Mouse (Mus musculus) heart, embryonic 15.5 days (tissue): Measurements from ENCODE around the gene Hbq1b. TPM values are rescaled to one million over a fixed set of nuclear protein-coding genes. Genes with fewer than 3 reads are reported as not detected.

Source experiments
- ATAC-seq: fragments of 200-750 bp; cut with Nextera tagmentation; replicated peaks from 2 replicates; pipeline ENCODE4 v1.8.0; 2017; ENCODE audit warnings: low read depth, moderate TSS enrichment; ENCODE audit not compliant: insufficient number of reproducible peaks, insufficient read depth, low FRiP score
- H3K27ac ChIP-seq: fragments of 300-500 bp; sonication (generic); 2 replicates; pipeline ENCODE4 v1.5.1; 2015; ENCODE audit warnings: mild to moderate bottlenecking, inconsistent platforms
- H3K27me3 ChIP-seq: fragments of 300-500 bp; sonication (generic); 2 replicates; pipeline ENCODE4 v1.6.1; 2015; ENCODE audit warnings: inconsistent platforms
- H3K36me3 ChIP-seq: fragments of 300-500 bp; sonication (generic); 2 replicates; pipeline ENCODE4 v1.6.1; 2015; ENCODE audit warnings: mild to moderate bottlenecking, inconsistent platforms
- H3K4me1 ChIP-seq: fragments of 300-500 bp; sonication (generic); replicated peaks from 2 replicates; pipeline ENCODE4 v1.6.1; 2015; ENCODE audit warnings: inconsistent platforms
- H3K4me2 ChIP-seq: fragments of 300-500 bp; sonication (generic); 2 replicates; pipeline ENCODE4 v1.6.1; 2015; ENCODE audit warnings: inconsistent platforms, mild to moderate bottlenecking, moderate library complexity
- H3K4me3 ChIP-seq: fragments of 300-500 bp; sonication (generic); 2 replicates; pipeline ENCODE4 v1.5.1; 2015; ENCODE audit warnings: mild to moderate bottlenecking, inconsistent platforms
- H3K9ac ChIP-seq: fragments of 300-500 bp; sonication (generic); 2 replicates; pipeline ENCODE4 v1.6.1; 2015; ENCODE audit warnings: mild to moderate bottlenecking, inconsistent platforms
- H3K9me3 ChIP-seq: fragments of 300-500 bp; sonication (generic); replicated peaks from 2 replicates; pipeline ENCODE4 v1.6.1; 2016; ENCODE audit warnings: inconsistent platforms
- WGBS: fragments of 180-500 bp; shearing (Covaris S2); methylation state at CpG from one replicate; pipeline ENCODE4 v1.1.7; 2015; ENCODE audit warnings: mixed read lengths; 5-methylcytosine and 5-hydroxymethylcytosine counted together
- polyA plus RNA-seq: library from polyadenylated mRNA; unstranded; fragments of >200 nt; fragmentation: Nextera tagmentation; extraction: Ambion mirVana; gene quantifications from 2 replicates; pipeline ENCODE4 v1.2.1, GENCODE M21; 2015

Gene Hbq1b
- polyA plus RNA-seq, 1 experiment from 2014 or later, result 3.1 TPM

DNA sequence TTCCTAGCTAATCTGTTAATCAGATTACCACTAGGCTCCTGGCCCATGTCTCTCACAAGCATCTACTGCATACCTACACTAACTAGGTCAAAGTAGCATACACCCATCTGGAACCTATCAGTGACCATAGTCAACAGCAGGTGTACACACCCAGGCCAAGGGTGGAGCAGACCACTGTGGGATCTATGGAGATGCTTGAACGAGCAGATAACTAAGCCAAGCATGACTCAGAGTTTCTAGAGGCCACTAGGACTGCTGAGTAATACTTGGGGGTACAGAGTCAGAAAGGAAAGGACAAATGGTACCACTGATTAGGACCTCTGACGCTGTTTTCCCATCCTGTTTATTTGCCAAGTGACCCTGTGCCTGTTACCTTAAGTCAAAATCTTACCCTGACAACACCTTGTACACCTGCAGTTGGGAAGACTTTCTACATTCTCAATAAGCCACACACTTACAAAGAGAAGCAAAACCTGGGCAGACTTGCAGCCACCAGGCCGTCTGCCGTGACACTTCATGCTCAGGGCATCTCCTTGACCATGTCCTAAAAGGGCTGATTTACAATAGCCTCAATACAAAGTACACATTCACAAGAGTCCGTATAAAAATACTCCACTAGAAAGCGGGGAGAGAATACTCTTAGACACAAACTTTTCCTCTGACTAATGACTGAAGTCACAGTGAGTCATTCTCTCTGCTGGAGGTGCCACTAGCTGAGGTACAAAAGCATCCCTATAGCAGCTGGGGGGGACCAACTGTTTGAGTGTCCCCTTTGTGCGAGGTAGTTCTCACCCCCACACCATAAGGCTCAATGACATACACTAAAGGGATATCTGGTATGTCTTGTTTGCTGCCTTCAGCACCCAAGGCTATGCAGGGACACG lies 35.6 kb upstream of the Hbq1b start:
- WGBS, result 83% methylated on average over 8 of the region's 8 CpGs
- Histone ChIP-seq H3K27ac (no peak overlapping the region), H3K36me3 (peaks cover 26% of the 10 kb centered on the region; the same call in 1 of the 2 replicates), H3K27me3 (no peaks in the 10 kb centered on the region), H3K9ac (no peak overlapping the region), H3K4me2 (no peak overlapping the region), H3K4me1 (no peaks in the 10 kb centered on the region), H3K4me3 (no peak overlapping the region), H3K9me3 (no peaks in the 10 kb centered on the region)
- ATAC-seq, result no peak

GRCm38 (mm10) chr11:32253121-32253520 lies 33.6 kb upstream of the Hbq1b start:
- Histone ChIP-seq H3K36me3 (peaks cover 22% of the 10 kb centered on the region; the same call in 1 of the 2 replicates), H3K27ac (no peak overlapping the region), H3K27me3 (no peaks in the 10 kb centered on the region), H3K4me3 (no peak overlapping the region), H3K4me1 (no peaks in the 10 kb centered on the region), H3K9ac (no peak overlapping the region), H3K9me3 (no peaks in the 10 kb centered on the region), H3K4me2 (no peak overlapping the region)
- no peak for ATAC-seq
- 95% methylated on average over 1 of the region's 1 CpGs for WGBS

- Histone ChIP-seq H3K27ac (no peak overlapping the region), H3K36me3 (peaks cover 13% of the 10 kb centered on the region; the same call in 1 of the 2 replicates)
Measured at GRCm38 (mm10) chr11:32256146-32256545, 30.6 kb upstream of the Hbq1b start.

DNA sequence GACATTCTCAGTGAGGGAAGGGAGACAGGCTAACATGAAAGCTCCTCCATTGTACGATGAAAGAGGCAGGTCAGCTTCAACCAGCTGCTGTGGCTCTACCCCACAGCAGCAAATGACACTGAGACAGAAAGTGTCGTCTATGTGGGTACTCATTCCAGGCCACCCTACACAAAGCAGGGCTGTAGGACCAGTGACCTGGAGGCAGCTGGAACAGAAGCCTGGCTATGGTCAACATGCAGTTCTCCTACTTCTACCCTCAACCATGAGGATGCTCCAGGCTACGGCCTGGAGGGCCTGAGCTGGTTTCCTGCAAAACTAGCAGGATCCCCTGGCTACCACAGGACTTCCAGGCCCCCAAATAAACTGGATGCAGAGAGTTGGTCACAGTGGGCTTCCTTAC lies 30.2 kb upstream of the Hbq1b start:
- Histone ChIP-seq H3K27ac (no peak overlapping the region), H3K4me2 (no peak overlapping the region), H3K27me3 (no peaks in the 10 kb centered on the region), H3K9ac (no peak overlapping the region), H3K36me3 (peaks cover 13% of the 10 kb centered on the region; the same call in 1 of the 2 replicates), H3K9me3 (no peaks in the 10 kb centered on the region), H3K4me3 (no peak overlapping the region), H3K4me1 (no peaks in the 10 kb centered on the region)
- no peak for ATAC-seq
- WGBS, result 87% methylated on average over 3 of the region's 3 CpGs

More at GRCm38 (mm10) chr11:32256146-32256545, 30.6 kb upstream of the Hbq1b start:
- Histone ChIP-seq H3K4me3 (no peak overlapping the region), H3K9me3 (no peaks in the 10 kb centered on the region), H3K4me1 (no peaks in the 10 kb centered on the region), H3K4me2 (no peak overlapping the region), H3K9ac (no peak overlapping the region), H3K27me3 (no peaks in the 10 kb centered on the region)
- 88% methylated on average over 1 of the region's 1 CpGs for WGBS
- no peak for ATAC-seq

DNA sequence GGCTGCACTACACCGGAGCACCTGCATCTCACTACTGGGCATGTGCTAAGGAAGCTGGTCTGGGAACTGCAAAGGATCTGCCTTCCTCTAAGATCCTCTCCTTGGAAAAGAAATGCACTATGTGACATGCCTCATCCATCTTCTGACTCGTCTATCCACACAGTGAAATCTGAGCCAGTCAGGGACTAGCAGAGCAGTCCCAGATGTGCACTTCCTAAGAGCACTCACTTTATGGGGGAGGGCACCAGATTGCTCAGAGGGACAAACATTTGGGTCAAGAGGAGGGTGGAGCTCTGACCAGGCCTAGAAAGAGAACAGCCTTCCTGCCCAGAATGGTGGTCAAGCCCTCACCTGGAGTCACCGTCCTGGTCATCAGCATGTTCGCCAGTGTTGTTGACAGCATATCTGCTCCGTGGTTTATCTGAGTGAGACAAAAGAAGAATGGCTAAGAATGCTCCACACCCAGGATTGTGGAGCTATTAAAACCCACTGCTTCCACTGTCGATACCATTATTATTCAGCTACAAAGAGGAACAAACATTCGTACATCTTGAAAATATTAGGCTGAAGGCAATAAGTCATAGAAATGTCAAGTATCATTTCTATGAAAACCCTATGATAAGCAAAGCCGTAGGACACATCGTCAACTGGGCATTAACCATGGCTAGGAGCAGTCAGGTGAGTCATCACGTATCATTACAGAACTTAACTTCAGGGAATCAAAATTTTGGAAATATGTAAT lies 23.9 kb upstream of the Hbq1b start:
- ATAC-seq, result no peak
- Histone ChIP-seq H3K36me3 (no peaks in the 10 kb centered on the region; the same call in 1 of the 2 replicates), H3K27ac (no peak overlapping the region), H3K4me1 (peaks cover 14% of the 10 kb centered on the region), H3K4me3 (no peak overlapping the region), H3K4me2 (no peak overlapping the region), H3K27me3 (no peaks in the 10 kb centered on the region), H3K9ac (no peak overlapping the region), H3K9me3 (no peaks in the 10 kb centered on the region)
- WGBS, result 72% methylated on average over 10 of the region's 10 CpGs

- H3K9ac ChIP-seq, result no peak overlapping the region
- no peak overlapping the region for H3K4me3 ChIP-seq
- 80% methylated on average over 3 of the region's 3 CpGs for WGBS
- no peaks in the 10 kb centered on the region; the same call in 1 of the 2 replicates for H3K36me3 ChIP-seq
- H3K9me3 ChIP-seq, result no peaks in the 10 kb centered on the region
- no peaks in the 10 kb centered on the region; the same call in 1 of the 2 replicates for H3K27me3 ChIP-seq
- no peak overlapping the region for H3K4me2 ChIP-seq
- ATAC-seq, result no peak
- peaks cover 18% of the 10 kb centered on the region for H3K4me1 ChIP-seq
- H3K27ac ChIP-seq, result no peak overlapping the region
Measured at GRCm38 (mm10) chr11:32265117-32265738, 21.5 kb upstream of the Hbq1b start.

GRCm38 (mm10) chr11:32266194-32266593 lies 20.6 kb upstream of the Hbq1b start:
- 89% methylated on average over 6 of the region's 6 CpGs for WGBS
- Histone ChIP-seq H3K27ac (no peak overlapping the region), H3K9me3 (no peaks in the 10 kb centered on the region), H3K4me1 (peaks cover 18% of the 10 kb centered on the region), H3K4me2 (no peak overlapping the region), H3K36me3 (no peaks in the 10 kb centered on the region; the same call in 1 of the 2 replicates), H3K27me3 (no peaks in the 10 kb centered on the region; the same call in 1 of the 2 replicates), H3K9ac (no peak overlapping the region), H3K4me3 (no peak overlapping the region)
- no peak for ATAC-seq

DNA sequence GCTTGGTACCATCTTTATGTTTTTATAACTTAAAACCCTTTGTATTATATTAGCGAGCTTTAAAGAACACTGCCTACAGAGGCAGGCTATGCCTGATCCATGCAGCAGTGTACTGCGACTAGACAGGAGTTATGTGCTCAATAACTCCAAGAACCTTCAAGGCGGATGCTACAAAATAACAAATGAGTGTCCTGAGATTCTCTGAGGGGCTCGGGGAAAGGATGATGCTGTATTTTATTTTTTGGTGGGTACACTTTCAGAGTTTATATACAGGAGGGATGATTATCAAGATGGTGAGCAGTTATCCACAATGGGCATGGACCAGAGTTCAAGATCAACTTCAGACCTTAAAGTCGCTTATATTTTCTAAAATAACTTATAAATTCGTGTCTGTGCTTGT lies 20.0 kb upstream of the Hbq1b start:
- Histone ChIP-seq H3K4me3 (peak overlapping the region; percentile 84), H3K27ac (peak overlapping the region; percentile 89), H3K4me1 (peaks cover 18% of the 10 kb centered on the region), H3K4me2 (peak overlapping the region; percentile 74), H3K9me3 (no peaks in the 10 kb centered on the region), H3K9ac (peak overlapping the region; percentile 91), H3K27me3 (no peaks in the 10 kb centered on the region; the same call in 1 of the 2 replicates), H3K36me3 (no peaks in the 10 kb centered on the region; the same call in 1 of the 2 replicates)
- ATAC-seq, result no peak
- WGBS, result 28% methylated on average over 6 of the region's 6 CpGs

- peak within 1 kb of the TSS; percentile 89 for H3K27ac ChIP-seq
- under 1% methylated on average over 54 of the region's 54 CpGs for WGBS
Measured at GRCm38 (mm10) chr11:32267188-32267884, 19.4 kb upstream of the Hbq1b start, which contains the start of gene Nprl3. Gene Nprl3 (minus strand): TSS chr11:32267707.

GRCm38 (mm10) chr11:32267964-32268363 lies 18.8 kb upstream of the Hbq1b start:
- ATAC-seq, result no peak
- H3K27me3 ChIP-seq, result no peaks in the 10 kb centered on the region; the same call in 1 of the 2 replicates
- H3K4me2 ChIP-seq, result peak overlapping the region; percentile 74
- H3K4me3 ChIP-seq, result peak overlapping the region; percentile 84
- peak overlapping the region; percentile 89 for H3K27ac ChIP-seq
- peaks cover 15% of the 10 kb centered on the region for H3K4me1 ChIP-seq
- WGBS, result 21% methylated on average over 5 of the region's 5 CpGs
- peak overlapping the region; percentile 91 for H3K9ac ChIP-seq
- H3K36me3 ChIP-seq, result no peaks in the 10 kb centered on the region
- H3K9me3 ChIP-seq, result no peaks in the 10 kb centered on the region

More at GRCm38 (mm10) chr11:32267188-32267884, 19.4 kb upstream of the Hbq1b start, which contains the start of gene Nprl3:
- Histone ChIP-seq H3K9ac (peak within 1 kb of the TSS; percentile 91), H3K27me3 (no peaks in the 10 kb centered on the region; the same call in 1 of the 2 replicates), H3K4me2 (peak within 1 kb of the TSS; percentile 74), H3K9me3 (no peaks in the 10 kb centered on the region), H3K4me3 (peak within 1 kb of the TSS; percentile 84), H3K36me3 (no peaks in the 10 kb centered on the region; the same call in 1 of the 2 replicates), H3K4me1 (peaks cover 18% of the 10 kb centered on the region)
- peak; percentile 99 for ATAC-seq
